Mouse (Mus musculus) testis, adult 2 months (tissue): ENCODE measurements around the gene Daam2. TPM values are rescaled to one million over a fixed set of nuclear protein-coding genes. Genes with fewer than 3 reads are reported as not detected.
"Not testable (repeated sequence)": the region's sequence is repeated elsewhere in the genome, so short reads cannot be mapped to it uniquely, and the experiment has no call there.

ENCODE experiments used
- H3K27ac ChIP-seq: fragments of 200-500 bp; 2 replicates; pipeline ENCODE4 v1.5.1; 2012; ENCODE audit warnings: low read depth, low read length; ENCODE audit not compliant: control insufficient read depth, insufficient read depth
- H3K27me3 ChIP-seq: fragments of 200-500 bp; 2 replicates; pipeline ENCODE4 v1.6.1; 2012; ENCODE audit warnings: mild to moderate bottlenecking, low read length, moderate library complexity; ENCODE audit not compliant: control insufficient read depth, insufficient read depth
- H3K36me3 ChIP-seq: fragments of 200-500 bp; 2 replicates; pipeline ENCODE4 v1.6.1; 2012; ENCODE audit warnings: mild to moderate bottlenecking, low read length; ENCODE audit not compliant: control insufficient read depth, insufficient read depth
- H3K4me1 ChIP-seq: fragments of 200-500 bp; 2 replicates; pipeline ENCODE4 v1.6.1; 2012; ENCODE audit warnings: low read length; ENCODE audit not compliant: control insufficient read depth, insufficient read depth
- H3K4me3 ChIP-seq: fragments of 200-500 bp; 2 replicates; pipeline ENCODE4 v1.5.1; 2012; ENCODE audit warnings: low read depth, mild to moderate bottlenecking, low read length, moderate library complexity, mixed read lengths; ENCODE audit not compliant: control insufficient read depth
- CTCF ChIP-seq: fragments of 200-500 bp; IDR thresholded peaks from 2 replicates; pipeline ENCODE4 v1.5.1; 2012; ENCODE audit warnings: low read depth, mild to moderate bottlenecking, inconsistent platforms, low read length, moderate library complexity; ENCODE audit not compliant: control insufficient read depth, insufficient read depth, insufficient replicate concordance
- POLR2A ChIP-seq: fragments of 200-500 bp; IDR thresholded peaks from 2 replicates; pipeline ENCODE4 v1.6.1; 2012; ENCODE audit warnings: low read depth, mild to moderate bottlenecking, inconsistent platforms, low read length, moderate library complexity; ENCODE audit not compliant: control insufficient read depth
- polyA plus RNA-seq: library from polyadenylated mRNA; depleted of rRNA; stranded (reverse); fragments of >200 nt; gene quantifications from 2 replicates; pipeline ENCODE4 v1.2.3, GENCODE M21; 2012

The Daam2 gene
- polyA plus RNA-seq, 1 experiment, result 33.5 TPM

DNA sequence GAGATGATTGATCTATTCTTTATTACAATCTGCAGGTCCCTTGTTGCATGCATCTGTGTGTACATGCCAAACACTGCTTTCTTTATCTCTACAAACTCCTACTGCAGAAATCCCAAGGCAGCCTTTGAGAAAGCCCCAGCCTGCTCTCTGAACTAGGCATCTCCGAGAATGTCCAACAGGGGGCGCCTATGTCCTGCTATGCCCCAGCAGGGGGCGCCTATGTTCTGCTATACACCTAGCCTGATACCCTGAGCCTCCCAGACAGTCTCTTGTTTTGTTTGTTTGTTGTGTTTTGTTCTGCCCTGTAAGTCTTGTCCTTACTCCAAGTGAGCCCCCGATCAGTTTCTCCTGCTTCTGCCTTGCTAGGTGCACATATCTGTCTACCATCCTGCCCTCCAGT is 95.9 kb downstream of the Daam2 start:
- Histone ChIP-seq H3K4me1 (no peaks in the 10 kb centered on the region; the same call in 1 of the 2 replicates), H3K4me3 (no peak overlapping the region), H3K27ac (no peak overlapping the region), H3K36me3 (no peaks in the 10 kb centered on the region), H3K27me3 (no peaks in the 10 kb centered on the region)
- TF ChIP-seq POLR2A (no peak), CTCF (peak; percentile 77)

DNA sequence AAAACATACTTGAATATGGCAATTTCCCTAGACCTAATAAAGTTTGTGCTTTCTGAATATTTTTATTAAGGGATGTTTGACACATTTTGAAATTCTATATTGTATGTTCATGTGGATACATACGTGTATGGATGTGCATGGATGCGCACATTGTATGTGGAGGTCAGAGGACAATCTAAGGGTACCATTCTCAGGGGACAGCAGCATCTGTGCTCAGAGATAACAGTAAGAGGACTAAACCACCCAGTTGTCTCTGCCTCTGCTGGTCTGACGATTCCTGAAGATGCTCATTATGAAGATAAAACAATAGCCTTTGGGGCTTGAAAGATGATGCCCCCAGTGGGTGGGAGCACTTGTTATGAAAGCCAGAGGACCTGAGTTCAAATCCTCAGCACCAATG is 99.3 kb downstream of the Daam2 start:
- no peak overlapping the region for H3K4me3 ChIP-seq
- TF ChIP-seq CTCF, result no peak
- no peak for TF ChIP-seq POLR2A
- no peaks in the 10 kb centered on the region for H3K4me1 ChIP-seq
- H3K27ac ChIP-seq, result no peak overlapping the region
- no peaks in the 10 kb centered on the region for H3K27me3 ChIP-seq
- no peaks in the 10 kb centered on the region for H3K36me3 ChIP-seq

DNA sequence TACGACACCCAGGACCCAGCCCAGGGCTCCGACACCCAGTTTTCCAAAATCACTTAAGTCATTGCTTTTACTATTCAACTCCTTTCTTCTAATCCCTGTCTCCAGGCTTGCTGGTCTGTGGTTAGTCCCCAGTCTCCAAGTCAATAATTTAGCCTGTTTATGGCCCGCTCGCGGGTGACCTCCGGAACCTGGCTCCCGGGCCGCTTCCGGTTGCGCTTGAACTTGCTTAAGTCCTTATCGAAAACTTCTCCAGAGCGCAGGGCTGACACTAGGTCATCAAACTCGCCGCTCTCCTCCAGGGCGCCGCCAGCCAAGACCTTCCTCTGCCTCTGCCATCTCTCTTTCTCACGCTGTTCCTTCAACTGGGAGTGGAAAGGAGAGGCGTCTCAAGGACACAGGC is 105.8 kb downstream of the Daam2 start:
- H3K27ac ChIP-seq, result no peak overlapping the region
- no peaks in the 10 kb centered on the region for H3K27me3 ChIP-seq
- H3K36me3 ChIP-seq, result no peaks in the 10 kb centered on the region
- peak overlapping the region; percentile 59 for H3K4me3 ChIP-seq
- TF ChIP-seq POLR2A (no peak), CTCF (no peak)
- peaks cover 11% of the 10 kb centered on the region for H3K4me1 ChIP-seq

DNA sequence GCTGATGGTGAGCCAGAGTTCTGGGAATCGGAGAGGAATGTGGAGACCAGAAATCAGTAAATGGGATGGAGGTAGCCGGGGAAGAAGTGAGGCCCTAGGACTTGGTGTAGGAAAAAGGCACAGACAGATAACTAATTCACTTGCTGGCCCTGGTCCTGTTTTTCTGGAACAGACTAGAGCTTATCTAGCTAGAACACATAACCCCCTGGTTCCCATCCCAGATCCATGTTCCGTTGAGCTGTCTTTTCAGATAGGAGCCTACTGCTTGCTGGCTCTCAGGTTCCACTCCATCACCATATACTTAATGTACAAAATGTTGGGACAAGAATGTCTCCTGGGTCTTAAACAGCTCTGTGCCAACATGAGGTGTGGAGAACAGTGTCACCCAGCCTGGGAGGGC is 106.3 kb downstream of the Daam2 start:
- Histone ChIP-seq H3K27ac (no peak overlapping the region), H3K4me1 (peaks cover 11% of the 10 kb centered on the region), H3K27me3 (no peaks in the 10 kb centered on the region), H3K36me3 (no peaks in the 10 kb centered on the region), H3K4me3 (no peak overlapping the region)
- TF ChIP-seq CTCF, result no peak
- TF ChIP-seq POLR2A, result no peak

DNA sequence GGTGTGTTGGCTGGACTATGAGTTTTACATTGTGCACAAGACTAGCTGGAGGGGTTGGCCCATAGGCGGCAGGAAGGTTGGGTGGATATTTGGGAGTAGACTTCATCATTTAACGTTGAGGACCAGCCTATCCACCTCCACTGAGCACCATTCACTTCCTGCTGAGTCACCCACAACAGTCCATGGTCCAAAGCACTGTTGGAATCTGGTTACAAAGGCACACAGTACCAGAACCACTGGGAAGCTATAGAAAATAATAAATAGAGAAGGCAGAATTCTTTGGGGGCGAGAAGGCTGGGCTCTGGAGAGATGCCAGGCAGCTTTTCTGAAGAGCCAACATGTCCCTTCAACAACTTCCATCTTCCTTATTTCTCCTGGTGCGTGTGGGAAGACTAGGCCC is 107.8 kb downstream of the Daam2 start:
- TF ChIP-seq POLR2A, result no peak
- TF ChIP-seq CTCF, result no peak
- Histone ChIP-seq H3K36me3 (no peaks in the 10 kb centered on the region), H3K27ac (no peak overlapping the region), H3K4me3 (no peak overlapping the region), H3K27me3 (no peaks in the 10 kb centered on the region), H3K4me1 (peaks cover 11% of the 10 kb centered on the region)

DNA sequence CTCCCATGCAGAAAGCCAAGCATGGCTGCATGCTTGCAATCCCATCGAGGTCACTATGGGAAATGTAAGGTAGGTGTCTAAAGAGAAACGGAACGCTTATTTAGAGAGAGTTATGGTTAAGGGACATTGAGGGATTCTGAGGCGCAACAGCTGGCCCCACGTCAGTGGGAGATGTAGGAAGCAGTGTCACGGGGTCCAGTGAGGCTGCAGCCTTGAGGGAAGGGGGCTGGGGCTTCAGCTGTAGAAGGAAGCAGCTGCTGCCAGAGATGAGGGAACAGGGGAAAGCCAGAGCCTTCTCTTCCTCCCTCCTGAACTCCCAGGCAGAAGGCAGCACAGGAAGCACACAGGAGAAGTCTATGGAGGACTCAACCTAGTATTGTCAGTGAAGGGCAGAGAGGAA is 113.2 kb downstream of the Daam2 start:
- Histone ChIP-seq H3K27ac (no peak overlapping the region), H3K4me1 (no peaks in the 10 kb centered on the region), H3K27me3 (no peaks in the 10 kb centered on the region), H3K36me3 (no peaks in the 10 kb centered on the region), H3K4me3 (no peak overlapping the region)
- TF ChIP-seq POLR2A, result no peak
- TF ChIP-seq CTCF, result no peak

DNA sequence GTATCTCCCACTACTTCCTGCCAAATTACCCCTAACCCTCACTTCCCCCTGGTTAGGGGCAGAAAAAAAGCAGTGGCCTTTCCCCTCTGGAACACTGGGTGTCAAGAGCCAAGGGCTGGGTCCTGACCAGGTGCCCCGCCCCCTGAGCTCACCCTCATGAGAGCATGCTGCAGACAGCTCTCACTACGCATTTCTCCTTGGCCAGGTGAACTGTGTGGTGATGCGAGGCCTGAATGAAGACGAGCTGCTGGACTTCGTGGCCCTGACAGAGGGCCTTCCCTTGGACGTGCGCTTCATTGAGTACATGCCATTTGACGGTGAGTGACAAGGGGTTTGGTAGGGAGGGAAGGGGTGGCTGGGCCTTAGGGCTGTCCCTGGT is 114.9 kb downstream of the Daam2 start:
- no peaks in the 10 kb centered on the region for H3K36me3 ChIP-seq
- TF ChIP-seq POLR2A (no peak), CTCF (no peak)
- H3K4me1 ChIP-seq, result no peaks in the 10 kb centered on the region
- H3K27me3 ChIP-seq, result no peaks in the 10 kb centered on the region
- no peak overlapping the region for H3K27ac ChIP-seq
- H3K4me3 ChIP-seq, result no peak overlapping the region

DNA sequence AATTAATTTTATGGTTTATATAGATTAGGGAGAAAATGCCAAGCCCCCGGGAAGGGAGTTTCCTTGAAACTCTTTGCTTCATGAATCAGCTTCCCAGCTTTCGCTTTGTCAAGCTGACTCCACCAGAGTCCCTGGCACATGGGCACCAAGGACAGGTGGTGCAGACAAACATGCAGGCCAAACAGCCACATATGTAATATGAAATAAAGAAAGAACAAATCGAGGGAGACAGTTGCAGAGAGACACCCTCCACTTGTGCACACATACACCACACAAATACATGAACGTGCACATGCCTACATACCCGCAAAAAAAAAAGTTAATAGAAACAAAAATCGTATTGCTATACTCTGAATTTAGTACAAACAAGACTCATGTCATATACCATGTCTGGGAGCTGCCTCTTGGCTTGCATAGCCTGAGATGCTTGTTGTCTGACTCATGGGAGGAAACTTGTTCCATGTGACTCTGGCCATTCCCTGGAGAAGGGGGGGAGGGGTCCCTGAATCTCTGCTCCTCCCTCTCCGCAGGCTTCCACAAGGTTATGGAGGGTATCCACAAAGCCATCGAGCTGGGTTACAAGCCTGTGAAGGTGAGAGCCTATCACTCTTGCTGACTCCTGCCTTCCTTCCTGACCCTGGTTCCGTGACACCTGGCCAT is 115.4 kb downstream of the Daam2 start:
- no peaks in the 10 kb centered on the region for H3K4me1 ChIP-seq
- H3K36me3 ChIP-seq, result no peaks in the 10 kb centered on the region
- TF ChIP-seq CTCF (no peak), POLR2A (no peak)
- no peak overlapping the region for H3K4me3 ChIP-seq
- no peak overlapping the region for H3K27ac ChIP-seq
- H3K27me3 ChIP-seq, result no peaks in the 10 kb centered on the region

DNA sequence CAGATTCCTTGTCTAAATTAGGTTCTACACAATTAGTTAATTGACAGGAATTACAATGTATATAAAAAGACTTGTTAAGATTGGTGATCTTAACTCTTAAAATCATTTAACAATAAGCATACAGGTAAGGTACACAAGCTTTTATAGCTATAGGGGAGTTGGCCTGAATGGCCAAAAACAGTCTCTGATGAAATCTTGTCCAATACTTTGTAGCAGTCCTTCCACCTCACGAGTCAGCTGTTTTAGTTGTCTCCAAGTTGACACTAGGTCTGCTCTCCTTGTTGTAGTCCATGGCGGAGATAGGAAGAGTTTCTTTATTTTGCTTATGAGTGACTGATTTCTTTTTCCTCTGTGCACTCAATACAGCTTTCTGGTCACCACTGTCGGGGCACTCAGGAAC is 121.3 kb downstream of the Daam2 start:
- not testable (repeated sequence) for H3K4me3 ChIP-seq, H3K4me1 ChIP-seq, H3K27me3 ChIP-seq, H3K36me3 ChIP-seq, H3K27ac ChIP-seq
